Mouse (Mus musculus) MEL (cell line): ENCODE measurements at regions not wholly inside any gene's neighbourhood (a gene's known extent, or its start where the extent isn't known, plus 50 kb on each side); places are given as distances from the start of the nearest gene placed in this dataset.

Experiments
- DNase-seq: peaks from one replicate; pipeline ENCODE4 v3.0.0; 2011; ENCODE audit warnings: low read depth, low spot score
- H3K27ac ChIP-seq: 2 replicates; pipeline ENCODE4 v1.5.1; 2012; ENCODE audit warnings: low read depth, mild to moderate bottlenecking, control low read depth, low read length, moderate library complexity; ENCODE audit not compliant: control insufficient read depth
- H3K27me3 ChIP-seq, 2 experiments: fragments of 150-350 bp in 1 of 2; sonication (generic) in 1 of 2; 2 replicates each; pipeline ENCODE4 v1.6.1; 2012; ENCODE audit warnings: low read length in 2 of 2, mild to moderate bottlenecking in 2 of 2, improper control_type of control experiment in 1 of 2, moderate library complexity in 1 of 2; ENCODE audit not compliant: insufficient read depth in 2 of 2, control insufficient read depth in 1 of 2
- H3K36me3 ChIP-seq, 2 experiments: 2 replicates each; pipeline ENCODE4 v1.6.1; 2012 to 2014; ENCODE audit warnings: low read length in 2 of 2, improper control_type of control experiment in 1 of 2, inconsistent platforms in 1 of 2, mild to moderate bottlenecking in 1 of 2; ENCODE audit not compliant: insufficient read depth in 2 of 2, control insufficient read depth in 1 of 2
- H3K4me1 ChIP-seq, 2 experiments: fragments of 150-350 bp in 1 of 2; sonication (generic) in 1 of 2; 2 replicates each; pipeline ENCODE4 v1.6.1; 2012; ENCODE audit warnings: low read length in 2 of 2, improper control_type of control experiment in 1 of 2, mild to moderate bottlenecking in 1 of 2; ENCODE audit not compliant: insufficient read depth in 2 of 2, control insufficient read depth in 1 of 2
- H3K4me3 ChIP-seq, 2 experiments: fragments of 150-350 bp in 1 of 2; sonication (generic) in 1 of 2; 2 replicates each; pipeline ENCODE4 v1.5.1; 2012; ENCODE audit warnings: low read depth in 2 of 2, low read length in 2 of 2, mild to moderate bottlenecking in 2 of 2, moderate library complexity in 2 of 2, control low read depth in 1 of 2, improper control_type of control experiment in 1 of 2; ENCODE audit not compliant: control insufficient read depth in 1 of 2, insufficient read depth in 1 of 2
- H3K79me2 ChIP-seq: 2 replicates; pipeline ENCODE4 v1.6.1; 2012; ENCODE audit warnings: mild to moderate bottlenecking, low read length, moderate library complexity; ENCODE audit not compliant: control insufficient read depth, poor library complexity, insufficient read depth
- H3K9ac ChIP-seq: 2 replicates; pipeline ENCODE4 v1.6.1; 2012; ENCODE audit warnings: low read depth, mild to moderate bottlenecking, control low read depth, low read length, moderate library complexity; ENCODE audit not compliant: control insufficient read depth, poor library complexity, severe bottlenecking
- H3K9me3 ChIP-seq: fragments of 150-350 bp; sonication (generic); replicated peaks from 2 replicates; pipeline ENCODE4 v1.6.1; 2012; ENCODE audit warnings: mild to moderate bottlenecking, low read length, improper control_type of control experiment, moderate library complexity; ENCODE audit not compliant: insufficient read depth
- BHLHE40 ChIP-seq: IDR thresholded peaks from 2 replicates; pipeline ENCODE4 v1.6.1; 2012; ENCODE audit warnings: low read depth, mild to moderate bottlenecking, inconsistent platforms, low read length, improper control_type of control experiment, borderline replicate concordance
- CTCF ChIP-seq, 3 experiments: IDR thresholded peaks in 2 of 3; conservative IDR thresholded peaks in 1 of 3; 2 replicates each; pipeline ENCODE4 v1.5.1; 2011 to 2012; ENCODE audit warnings: low read length in 3 of 3, low read depth in 2 of 3, mild to moderate bottlenecking in 2 of 3, improper control_type of control experiment in 1 of 3, inconsistent platforms in 1 of 3, mixed read lengths in 1 of 3, moderate library complexity in 1 of 3; ENCODE audit not compliant: control insufficient read depth in 1 of 3, insufficient read depth in 1 of 3, poor library complexity in 1 of 3, severe bottlenecking in 1 of 3
- ELF1 ChIP-seq: IDR thresholded peaks from 2 replicates; pipeline ENCODE4 v1.6.1; 2014; ENCODE audit warnings: low read depth, mild to moderate bottlenecking, inconsistent platforms, low read length, improper control_type of control experiment, moderate library complexity
- MAX ChIP-seq: IDR thresholded peaks from 2 replicates; pipeline ENCODE4 v1.6.1; 2011; ENCODE audit warnings: low read length, improper control_type of control experiment
- MEF2A ChIP-seq: IDR thresholded peaks from 2 replicates; pipeline ENCODE4 v1.6.1; 2014; ENCODE audit warnings: low read depth, mild to moderate bottlenecking, inconsistent platforms, low read length, improper control_type of control experiment; ENCODE audit not compliant: poor library complexity, insufficient replicate concordance, severe bottlenecking; ENCODE audit errors: extremely low read depth
- MYC ChIP-seq: IDR thresholded peaks from 2 replicates; pipeline ENCODE4 v1.6.1; 2011; ENCODE audit warnings: low read depth, mild to moderate bottlenecking, low read length, improper control_type of control experiment, moderate library complexity
- NRF1 ChIP-seq: IDR thresholded peaks from 2 replicates; pipeline ENCODE4 v1.6.1; 2014; ENCODE audit warnings: low read depth, mild to moderate bottlenecking, inconsistent platforms, low read length, improper control_type of control experiment, moderate library complexity; ENCODE audit not compliant: poor library complexity, insufficient read depth, severe bottlenecking
- POLR2A ChIP-seq, 2 experiments: IDR thresholded peaks; 2 replicates each; pipeline ENCODE4 v1.6.1; 2011 to 2012; ENCODE audit warnings: low read length in 2 of 2, mild to moderate bottlenecking in 2 of 2, control low read depth in 1 of 2, improper control_type of control experiment in 1 of 2, low read depth in 1 of 2, moderate library complexity in 1 of 2; ENCODE audit not compliant: control insufficient read depth in 1 of 2, insufficient read depth in 1 of 2, poor library complexity in 1 of 2
- POLR2AphosphoS5 ChIP-seq: IDR thresholded peaks from 2 replicates; pipeline ENCODE4 v1.6.1; 2012; ENCODE audit warnings: low read depth, borderline replicate concordance, mild to moderate bottlenecking, inconsistent platforms, low read length, moderate library complexity, mixed read lengths
- RAD21 ChIP-seq: IDR thresholded peaks from 2 replicates; pipeline ENCODE4 v1.6.1; 2011; ENCODE audit warnings: mild to moderate bottlenecking, low read depth, low read length, improper control_type of control experiment
- SMC3 ChIP-seq: IDR thresholded peaks from 2 replicates; pipeline ENCODE4 v1.6.1; 2011; ENCODE audit warnings: low read depth, low read length, improper control_type of control experiment
- UBTF ChIP-seq: IDR thresholded peaks from 2 replicates; pipeline ENCODE4 v1.6.1; 2012; ENCODE audit warnings: low read depth, mild to moderate bottlenecking, inconsistent platforms, low read length, improper control_type of control experiment, moderate library complexity, borderline replicate concordance; ENCODE audit not compliant: insufficient read depth
- USF2 ChIP-seq, 2 experiments: IDR thresholded peaks; 2 replicates each; pipeline ENCODE4 v1.6.1; 2011 to 2012; ENCODE audit warnings: improper control_type of control experiment in 2 of 2, low read length in 2 of 2, borderline replicate concordance in 1 of 2, inconsistent platforms in 1 of 2, low read depth in 1 of 2, mild to moderate bottlenecking in 1 of 2; ENCODE audit not compliant: insufficient read depth in 1 of 2
- ZC3H11A ChIP-seq: IDR thresholded peaks from 2 replicates; pipeline ENCODE4 v1.6.1; 2012; ENCODE audit warnings: low read depth, mild to moderate bottlenecking, inconsistent platforms, low read length, improper control_type of control experiment

- Histone ChIP-seq H3K36me3 (no peaks in the 10 kb centered on the region), H3K9ac (no peak overlapping the region), H3K4me3 (no peak overlapping the region), H3K27me3 (peaks cover 0 to 2% of the 10 kb centered on the region in 2 experiments; a peak in 2 of 4 replicates), H3K27ac (no peak overlapping the region), H3K4me1 (no peaks in the 10 kb centered on the region), H3K9me3 (no peaks in the 10 kb centered on the region), H3K79me2 (no peaks in the 10 kb centered on the region)
- TF ChIP-seq MYC (peak; percentile 65), ELF1 (no peak), NRF1 (no peak), MEF2A (no peak), RAD21 (peak; percentile 64), USF2 (IDR thresholded peaks at IDR 0.05; ENCODE audit: borderline replicate concordance in 1 of 2, insufficient read depth in 1 of 2, low read depth in 1 of 2, low read length in 2 of 2) (no peak), CTCF (IDR thresholded peaks at IDR 0.05 in 2 of 3, conservative IDR thresholded peaks at IDR 0.05 in 1 of 3; ENCODE audit: control insufficient read depth in 1 of 3, insufficient read depth in 1 of 3, low read depth in 2 of 3, low read length in 3 of 3, poor library complexity in 1 of 3, severe bottlenecking in 1 of 3) (peak; percentile 70 to 78 (median 76)), BHLHE40 (no peak), SMC3 (peak; percentile 81), MAX (no peak), UBTF (no peak), POLR2A (IDR thresholded peaks at IDR 0.05; ENCODE audit: control insufficient read depth in 1 of 2, insufficient read depth in 1 of 2, low read depth in 1 of 2, low read length in 2 of 2, poor library complexity in 1 of 2) (no peak), ZC3H11A (peak; percentile 67), POLR2AphosphoS5 (no peak)
- DNase-seq = peak; percentile 71
Observed at GRCm38 (mm10) chrX:163669886-163670285, 91.2 kb downstream of the Rnf138rt1 start.
